Mouse (Mus musculus): ENCODE measurements around the gene AW011738. TPM values are rescaled to one million over a fixed set of nuclear protein-coding genes. Genes with fewer than 3 reads are reported as not detected.

The AW011738 gene
- polyA plus RNA-seq, 1 experiment from 2014 or later: 3.4 TPM

- Histone ChIP-seq H3K4me3 (ENCODE audit: low read length) (no peak overlapping the region), H3K9me3 (ENCODE audit: control insufficient read depth, low read length) (no peaks in the 10 kb centered on the region), H3K36me3 (ENCODE audit: control insufficient read depth, insufficient read depth, low read length) (no peaks in the 10 kb centered on the region), H3K9ac (ENCODE audit: low read length) (no peak overlapping the region), H3K4me1 (replicated peaks; ENCODE audit: control insufficient read depth, insufficient read depth, low read length) (no peaks in the 10 kb centered on the region), H3K4me2 (ENCODE audit: low read depth, low read length) (no peak overlapping the region), H3K27me3 (ENCODE audit: control insufficient read depth, insufficient read depth, low read depth, low read length) (no peaks in the 10 kb centered on the region), H3K27ac (ENCODE audit: low read length) (no peak overlapping the region)
- ATAC-seq (ENCODE audit: low read depth): no peak
- WGBS: 63% methylated on average over 13 of the region's 13 CpGs
These were observed 7.0 kb downstream of the AW011738 start for GRCm38 (mm10) chr4:156209963-156210635.

DNA sequence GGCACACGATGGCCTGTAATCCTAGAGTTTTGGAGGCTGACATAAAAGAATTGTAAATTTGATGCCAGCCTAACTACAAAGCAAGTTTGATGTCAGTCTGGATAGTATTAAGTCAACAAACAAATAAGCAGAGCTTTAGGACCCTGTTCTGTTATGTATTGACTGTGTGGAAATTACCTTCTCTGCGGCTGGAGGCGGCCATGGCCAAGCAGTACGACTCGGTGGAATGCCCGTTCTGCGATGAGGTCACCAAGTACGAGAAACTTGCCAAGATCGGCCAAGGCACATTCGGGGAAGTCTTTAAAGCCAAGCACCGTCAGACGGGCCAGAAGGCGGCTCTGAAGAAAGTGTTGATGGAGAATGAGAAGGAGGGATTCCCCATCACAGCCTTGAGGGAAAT, 10.0 kb downstream of the AW011738 start:
- Histone ChIP-seq H3K4me3 (ENCODE audit: low read length) (no peak overlapping the region), H3K4me2 (ENCODE audit: low read depth, low read length) (no peak overlapping the region), H3K9me3 (ENCODE audit: control insufficient read depth, low read length) (no peaks in the 10 kb centered on the region), H3K27ac (ENCODE audit: low read length) (no peak overlapping the region), H3K4me1 (replicated peaks; ENCODE audit: control insufficient read depth, insufficient read depth, low read length) (no peaks in the 10 kb centered on the region), H3K27me3 (ENCODE audit: control insufficient read depth, insufficient read depth, low read depth, low read length) (no peaks in the 10 kb centered on the region), H3K36me3 (ENCODE audit: control insufficient read depth, insufficient read depth, low read length) (no peaks in the 10 kb centered on the region), H3K9ac (ENCODE audit: low read length) (no peak overlapping the region)
- WGBS: 91% methylated on average over 13 of the region's 13 CpGs
- ATAC-seq (ENCODE audit: low read depth): no peak

DNA sequence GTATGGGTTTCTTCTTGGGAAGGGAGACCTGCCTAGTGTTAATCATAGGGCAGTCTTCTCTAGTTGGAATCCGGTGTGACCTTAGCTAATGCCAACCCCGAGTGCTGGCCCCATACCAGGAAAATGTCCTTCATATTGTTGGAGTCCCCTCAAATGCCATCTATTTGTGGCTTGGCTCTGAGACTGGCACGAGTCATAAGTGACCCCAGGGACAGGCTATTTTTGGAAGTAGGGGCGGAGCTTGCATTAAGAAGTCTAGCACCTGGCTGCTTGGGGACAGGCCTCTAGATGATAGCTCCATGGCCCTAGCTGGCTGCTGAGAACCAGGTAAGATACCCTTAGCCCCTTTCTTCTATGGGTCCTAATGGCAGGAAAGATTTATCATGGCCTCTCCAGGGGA, 12.5 kb downstream of the AW011738 start, which contains the start of gene Perm1:
Perm1 (plus strand) TSS at position 220 of the 400 bp plus-strand sequence.
- no peak for ATAC-seq (ENCODE audit: low read depth)
- Histone ChIP-seq H3K9me3 (ENCODE audit: control insufficient read depth, low read length) (no peaks in the 10 kb centered on the region), H3K36me3 (ENCODE audit: control insufficient read depth, insufficient read depth, low read length) (no peaks in the 10 kb centered on the region), H3K27me3 (ENCODE audit: control insufficient read depth, insufficient read depth, low read depth, low read length) (no peaks in the 10 kb centered on the region), H3K4me2 (ENCODE audit: low read depth, low read length) (no peak within 1 kb of the TSS), H3K27ac (ENCODE audit: low read length) (no peak within 1 kb of the TSS), H3K9ac (ENCODE audit: low read length) (no peak within 1 kb of the TSS), H3K4me1 (replicated peaks; ENCODE audit: control insufficient read depth, insufficient read depth, low read length) (no peaks in the 10 kb centered on the region), H3K4me3 (ENCODE audit: low read length) (no peak within 1 kb of the TSS)
- 57% methylated on average over 4 of the region's 4 CpGs for WGBS

- Histone ChIP-seq H3K9me3 (ENCODE audit: control insufficient read depth, low read length) (no peaks in the 10 kb centered on the region), H3K27ac (ENCODE audit: low read length) (no peak overlapping the region), H3K36me3 (ENCODE audit: control insufficient read depth, insufficient read depth, low read length) (no peaks in the 10 kb centered on the region), H3K4me1 (replicated peaks; ENCODE audit: control insufficient read depth, insufficient read depth, low read length) (no peaks in the 10 kb centered on the region), H3K4me2 (ENCODE audit: low read depth, low read length) (no peak overlapping the region), H3K9ac (ENCODE audit: low read length) (no peak overlapping the region), H3K4me3 (ENCODE audit: low read length) (no peak overlapping the region), H3K27me3 (ENCODE audit: control insufficient read depth, insufficient read depth, low read depth, low read length) (no peaks in the 10 kb centered on the region)
- 89% methylated on average over 2 of the region's 2 CpGs for whole genome bisulfite sequencing
- ATAC-seq (ENCODE audit: low read depth): no peak
These were observed 13.1 kb downstream of the AW011738 start for GRCm38 (mm10) chr4:156216196-156216595.

DNA sequence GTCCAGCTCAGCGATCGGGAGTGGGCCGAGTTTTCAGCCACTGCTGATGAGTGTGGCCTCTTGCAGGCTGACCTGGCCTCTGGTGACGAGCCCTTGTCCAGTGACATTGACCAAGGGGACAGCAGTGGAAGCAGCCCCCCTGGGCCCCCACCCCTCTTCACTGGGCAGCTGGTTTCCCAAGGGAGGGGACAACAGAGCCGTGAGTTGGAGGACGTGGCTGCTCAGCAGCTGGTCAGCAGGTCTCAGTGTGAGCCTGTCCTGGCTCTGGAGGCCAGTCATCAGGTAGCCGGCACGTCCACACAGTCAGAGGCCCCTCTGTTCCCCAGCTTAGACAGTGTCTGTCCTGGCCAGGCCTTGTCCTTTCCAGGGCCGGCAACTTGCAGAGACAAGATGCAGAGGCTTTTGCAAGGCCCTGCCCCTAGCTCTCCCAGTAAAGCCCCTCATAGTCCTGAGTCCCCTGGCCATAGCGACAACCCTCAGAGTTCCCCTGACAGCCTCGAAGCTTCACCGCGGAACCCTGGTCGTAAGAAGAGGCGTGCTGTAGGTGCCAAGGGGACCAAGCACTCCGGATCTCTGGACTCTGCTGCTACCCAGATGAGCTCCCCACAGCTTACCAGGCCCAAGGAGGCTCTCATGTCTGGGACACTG, 14.0 kb downstream of the AW011738 start:
- Histone ChIP-seq H3K9ac (ENCODE audit: low read length) (no peak overlapping the region), H3K4me1 (replicated peaks; ENCODE audit: control insufficient read depth, insufficient read depth, low read length) (no peaks in the 10 kb centered on the region), H3K27ac (ENCODE audit: low read length) (no peak overlapping the region), H3K4me2 (ENCODE audit: low read depth, low read length) (no peak overlapping the region), H3K4me3 (ENCODE audit: low read length) (no peak overlapping the region), H3K27me3 (ENCODE audit: control insufficient read depth, insufficient read depth, low read depth, low read length) (no peaks in the 10 kb centered on the region), H3K9me3 (ENCODE audit: control insufficient read depth, low read length) (no peaks in the 10 kb centered on the region), H3K36me3 (ENCODE audit: control insufficient read depth, insufficient read depth, low read length) (no peaks in the 10 kb centered on the region)
- ATAC-seq (ENCODE audit: low read depth): no peak
- WGBS: 76% methylated on average over 16 of the region's 16 CpGs

DNA sequence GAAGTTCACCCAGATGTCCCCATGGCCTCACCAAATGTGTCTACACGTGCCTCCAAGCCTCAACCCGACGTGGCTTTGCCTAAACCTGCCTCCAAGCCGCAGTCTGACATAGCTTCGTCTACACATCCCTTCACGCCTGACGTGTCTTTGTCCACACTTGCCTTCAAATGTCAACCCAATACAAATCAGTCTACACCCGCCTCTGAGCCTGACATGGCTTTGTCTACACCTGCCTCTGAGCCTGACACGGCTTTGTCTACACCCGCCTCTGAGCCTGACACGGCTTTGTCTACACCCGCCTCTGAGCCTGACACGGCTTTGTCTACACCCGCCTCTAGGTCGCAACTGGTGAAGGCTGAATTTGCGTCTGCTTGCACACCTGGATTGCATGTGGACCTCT, 14.7 kb downstream of the AW011738 start:
- no peak overlapping the region for H3K9ac ChIP-seq (ENCODE audit: low read length)
- WGBS: 67% methylated on average over 14 of the region's 16 CpGs
- H3K9me3 ChIP-seq (ENCODE audit: control insufficient read depth, low read length): no peaks in the 10 kb centered on the region
- ATAC-seq (ENCODE audit: low read depth): no peak; the same call in 1 of the 2 replicates
- H3K36me3 ChIP-seq (ENCODE audit: control insufficient read depth, insufficient read depth, low read length): no peaks in the 10 kb centered on the region
- no peaks in the 10 kb centered on the region for H3K4me1 ChIP-seq (replicated peaks; ENCODE audit: control insufficient read depth, insufficient read depth, low read length)
- no peak overlapping the region for H3K27ac ChIP-seq (ENCODE audit: low read length)
- H3K27me3 ChIP-seq (ENCODE audit: control insufficient read depth, insufficient read depth, low read depth, low read length): no peaks in the 10 kb centered on the region
- no peak overlapping the region for H3K4me3 ChIP-seq (ENCODE audit: low read length)
- no peak overlapping the region for H3K4me2 ChIP-seq (ENCODE audit: low read depth, low read length)

DNA sequence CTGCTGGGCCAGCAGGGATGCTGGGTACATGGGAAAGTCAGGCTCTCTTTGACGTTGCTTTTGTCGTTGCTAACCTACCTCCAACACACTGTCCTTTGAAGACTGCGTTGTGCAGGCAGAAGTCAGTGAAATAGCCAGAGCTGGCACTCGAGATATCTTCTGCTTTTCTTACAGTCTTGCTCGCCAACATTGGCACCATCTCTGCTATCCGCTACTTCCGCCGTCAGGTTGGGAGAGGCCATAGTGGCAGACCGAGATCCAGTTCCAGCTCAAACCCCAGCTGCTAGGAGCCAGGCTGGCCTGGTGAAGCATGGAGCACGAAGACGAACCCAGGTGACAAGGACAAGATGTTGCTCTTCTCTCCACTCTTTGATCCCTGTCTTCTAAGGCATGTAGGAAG, 16.8 kb downstream of the AW011738 start:
- Histone ChIP-seq H3K9ac (ENCODE audit: low read length) (no peak overlapping the region), H3K36me3 (ENCODE audit: control insufficient read depth, insufficient read depth, low read length) (no peaks in the 10 kb centered on the region), H3K27ac (ENCODE audit: low read length) (no peak overlapping the region), H3K27me3 (ENCODE audit: control insufficient read depth, insufficient read depth, low read depth, low read length) (no peaks in the 10 kb centered on the region), H3K9me3 (ENCODE audit: control insufficient read depth, low read length) (no peaks in the 10 kb centered on the region), H3K4me3 (ENCODE audit: low read length) (no peak overlapping the region), H3K4me1 (replicated peaks; ENCODE audit: control insufficient read depth, insufficient read depth, low read length) (no peaks in the 10 kb centered on the region), H3K4me2 (ENCODE audit: low read depth, low read length) (no peak overlapping the region)
- WGBS: 81% methylated on average over 11 of the region's 11 CpGs
- ATAC-seq (ENCODE audit: low read depth): no peak

DNA sequence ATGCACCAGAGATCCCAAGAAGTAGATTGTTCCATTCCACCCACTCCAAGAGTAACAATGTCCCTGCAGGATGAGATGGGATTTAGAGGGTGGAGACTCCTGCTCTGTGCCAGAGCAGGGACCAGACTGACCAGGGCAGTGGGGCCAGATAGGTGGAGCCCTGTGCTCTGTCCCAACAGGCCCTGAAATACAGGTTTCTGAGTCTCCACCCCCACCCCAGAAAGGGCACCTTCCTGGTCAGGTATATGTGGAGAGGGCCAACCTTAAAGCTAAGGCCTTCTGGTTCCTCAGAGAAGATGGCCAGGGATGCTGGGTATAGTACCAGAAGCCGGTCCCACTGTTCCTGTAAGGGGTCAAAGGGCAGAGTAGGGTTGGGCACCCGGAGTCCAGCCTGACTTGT, 21.2 kb downstream of the AW011738 start:
- no peaks in the 10 kb centered on the region for H3K36me3 ChIP-seq (ENCODE audit: control insufficient read depth, insufficient read depth, low read length)
- no peak for ATAC-seq (ENCODE audit: low read depth)
- H3K9ac ChIP-seq (ENCODE audit: low read length): no peak overlapping the region
- H3K27ac ChIP-seq (ENCODE audit: low read length): no peak overlapping the region
- H3K4me2 ChIP-seq (ENCODE audit: low read depth, low read length): no peak overlapping the region
- peaks cover 14% of the 10 kb centered on the region for H3K4me1 ChIP-seq (replicated peaks; ENCODE audit: control insufficient read depth, insufficient read depth, low read length)
- no peaks in the 10 kb centered on the region for H3K27me3 ChIP-seq (ENCODE audit: control insufficient read depth, insufficient read depth, low read depth, low read length)
- no peak overlapping the region for H3K4me3 ChIP-seq (ENCODE audit: low read length)
- WGBS: 77% methylated on average over 2 of the region's 2 CpGs
- no peaks in the 10 kb centered on the region for H3K9me3 ChIP-seq (ENCODE audit: control insufficient read depth, low read length)

DNA sequence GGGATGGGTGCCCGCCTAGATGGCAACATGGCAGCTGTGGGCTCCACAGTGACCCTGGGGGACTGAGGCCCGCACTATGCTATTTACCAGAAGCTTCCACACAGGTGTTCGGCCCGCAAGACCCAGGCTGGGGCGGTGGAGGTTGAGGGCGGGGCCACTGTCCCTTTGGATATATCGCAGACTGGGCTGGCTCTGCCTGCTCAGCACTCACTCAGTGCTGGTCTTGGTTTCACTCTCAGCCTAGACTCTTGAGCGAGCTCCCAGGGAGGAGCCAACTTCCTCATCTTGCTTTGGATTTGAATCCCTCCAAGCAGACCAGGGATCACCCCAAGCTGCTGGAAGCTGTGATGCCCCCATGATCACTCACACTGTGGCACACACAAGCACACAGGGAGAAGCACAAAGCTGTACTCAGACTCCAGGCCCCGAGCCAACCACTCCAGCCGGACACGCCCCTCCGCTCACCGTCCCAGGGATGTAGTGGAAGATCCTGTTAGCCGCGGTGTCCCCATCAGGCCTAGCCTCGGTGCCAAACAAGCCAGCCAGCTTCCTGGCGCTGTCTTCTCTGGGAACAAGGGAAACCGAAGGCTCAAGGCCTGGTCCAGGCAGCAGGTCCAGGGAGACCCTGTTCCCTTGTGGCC, 24.8 kb downstream of the AW011738 start:
- no peak overlapping the region for H3K9ac ChIP-seq (ENCODE audit: low read length)
- 33% methylated on average over 18 of the region's 18 CpGs for WGBS
- H3K4me3 ChIP-seq (ENCODE audit: low read length): peak overlapping the region; percentile 18; the same call in 1 of the 2 replicates
- peaks cover 21% of the 10 kb centered on the region for H3K36me3 ChIP-seq (ENCODE audit: control insufficient read depth, insufficient read depth, low read length)
- H3K4me2 ChIP-seq (ENCODE audit: low read depth, low read length): peak overlapping the region; percentile 34
- peaks cover 14% of the 10 kb centered on the region for H3K4me1 ChIP-seq (replicated peaks; ENCODE audit: control insufficient read depth, insufficient read depth, low read length)
- peak; percentile 68 for ATAC-seq (ENCODE audit: low read depth)
- no peak overlapping the region for H3K27ac ChIP-seq (ENCODE audit: low read length)
- no peaks in the 10 kb centered on the region for H3K9me3 ChIP-seq (ENCODE audit: control insufficient read depth, low read length)
- no peaks in the 10 kb centered on the region for H3K27me3 ChIP-seq (ENCODE audit: control insufficient read depth, insufficient read depth, low read depth, low read length)

Data from lung, embryonic 16.5 days (tissue).